Comparison of ENCODE assay signal across 8 mouse cellular contexts in the genomic region with DNA sequence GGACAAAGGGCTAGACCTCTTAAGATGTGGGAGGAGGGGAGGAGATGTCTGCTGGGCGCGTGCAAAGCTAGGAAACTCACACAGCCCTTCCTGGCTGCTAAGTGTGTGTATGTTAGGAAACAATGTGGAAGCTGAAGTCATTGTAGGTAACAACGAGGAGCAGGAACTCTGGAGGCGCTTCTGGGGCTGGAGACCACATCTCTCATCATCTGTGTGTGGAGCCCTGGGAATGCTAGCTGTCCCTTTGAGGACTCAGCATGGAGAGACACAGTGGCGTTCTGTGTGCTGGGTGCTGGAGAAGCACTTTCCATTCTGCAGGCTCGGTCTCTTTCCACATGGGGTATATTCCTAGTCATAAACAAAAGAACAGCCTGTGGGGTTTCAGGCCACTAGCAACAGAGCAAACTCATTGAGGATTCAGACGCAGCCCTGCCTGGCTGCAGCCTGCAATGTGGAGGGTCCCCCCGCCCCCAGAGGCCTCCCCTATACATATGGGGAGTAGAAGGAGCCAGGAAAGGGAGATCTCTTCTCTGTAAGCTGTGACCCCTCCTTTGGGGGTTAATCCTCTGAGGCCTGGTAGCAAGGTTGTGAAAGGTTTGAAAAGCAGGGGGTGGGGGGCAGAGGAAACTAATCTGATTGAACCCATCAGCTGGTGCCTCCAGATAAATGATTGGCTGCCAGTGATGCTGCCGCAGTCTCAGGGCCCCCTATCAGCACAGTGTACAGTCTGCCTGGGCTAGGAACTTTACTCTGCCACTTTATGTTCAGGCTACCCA. TPM values are rescaled to one million over a fixed set of nuclear protein-coding genes. Genes with fewer than 3 reads are reported as not detected.
DNase-seq lines count a peak whose midpoint lies in the region; ATAC-seq lines count a peak whose summit lies in the region.
"Had no signal": no experiment of that assay in that cellular context is flagged by ENCODE, and none has a peak within 500 bp of the region (broad histone marks: within the 10 kb centered on the region; RNA-seq: fewer than 3 reads in every experiment).

No protein-coding gene starts in this region.

- WGBS in hindbrain, embryonic 15.5 days = 7% methylated on average over 9 of the region's 9 CpGs
- WGBS in midbrain, embryonic 10.5 days = 3% methylated on average over 9 of the region's 9 CpGs

- 0 out of 2 replicates have a peak overlapping the region, but pooled peaks have one; percentile 25 for H3K9ac ChIP-seq in hindbrain, embryonic 15.5 days

- peak overlapping the region; percentile 68 for H3K27ac ChIP-seq in hindbrain, embryonic 15.5 days (replicated peaks)
- peak overlapping the region; percentile 94 for H3K27ac ChIP-seq in midbrain, embryonic 10.5 days (replicated peaks)

- no peaks in the 10 kb centered on the region for H3K36me3 ChIP-seq in hindbrain, embryonic 15.5 days
- peaks cover 49% of the 10 kb centered on the region for H3K36me3 ChIP-seq in midbrain, embryonic 10.5 days

- H3K4me2 ChIP-seq in hindbrain, embryonic 15.5 days = peak overlapping the region; percentile 31

- no peak overlapping the region for H3K4me3 ChIP-seq in hindbrain, embryonic 15.5 days
- peak overlapping the region; percentile 38 for H3K4me3 ChIP-seq in midbrain, embryonic 10.5 days

- H3K4me1 ChIP-seq in hindbrain, embryonic 15.5 days (replicated peaks) = peaks cover 14% of the 10 kb centered on the region
- H3K4me1 ChIP-seq in midbrain, embryonic 10.5 days = peaks cover 73% of the 10 kb centered on the region

- no peaks in the 10 kb centered on the region for H3K27me3 ChIP-seq in hindbrain, embryonic 15.5 days
- H3K27me3 ChIP-seq in midbrain, embryonic 10.5 days (ENCODE audit: low read depth, poor library complexity, severe bottlenecking) = no peaks in the 10 kb centered on the region

- H3K9me3 ChIP-seq in hindbrain, embryonic 15.5 days = no peaks in the 10 kb centered on the region
- H3K9me3 ChIP-seq in midbrain, embryonic 10.5 days (replicated peaks) = no peaks in the 10 kb centered on the region

- DNase-seq in 416B (ENCODE audit: low read depth) = peak; percentile 59
- DNase-seq in embryo, embryonic 10.5 days (ENCODE audit: low spot score) = peak; percentile 77
- DNase-seq in midbrain, embryonic 10.5 days (ENCODE audit: low spot score) = peak; percentile 87
- DNase-seq in urinary bladder, postnatal 10 days (ENCODE audit: low spot score) = no peak
- DNase-seq in cerebellum, postnatal 4 days (ENCODE audit: low spot score in 2 of 2) = no peak
- no peak for DNase-seq in adrenal gland, adult 18-20 months (ENCODE audit: low spot score in 2 of 2)
- DNase-seq: gastrocnemius, postnatal 25 days had no signal

- ATAC-seq in hindbrain, embryonic 15.5 days (ENCODE audit: low FRiP score, low read depth) = peak; percentile 79

RNA-seq across cellular contexts. Expression of gene 4933415A04Rik, which starts 11.3 kb away (rescaled TPM):
- 3.4 and 3.8 TPM in 2 replicates for polyA plus RNA-seq in hindbrain, embryonic 15.5 days (2015; fragmentation: Nextera tagmentation; extraction: Ambion mirVana)
- polyA plus RNA-seq in midbrain, embryonic 10.5 days (2016; fragmentation: Nextera tagmentation; extraction: Ambion mirVana) = 12.1 and 14.2 TPM in 2 replicates
- total RNA-seq in adrenal gland, adult 18-20 months (2021) = under 1 TPM; 0.43 to 0.48 TPM
- total RNA-seq: gastrocnemius, postnatal 25 days had no signal

RNA-seq across cellular contexts. Expression of gene Fabp6, which starts 25.8 kb away (rescaled TPM):
- polyA plus RNA-seq in hindbrain, embryonic 15.5 days (2015; fragmentation: Nextera tagmentation; extraction: Ambion mirVana) = not detected in 2 replicates
- polyA plus RNA-seq in midbrain, embryonic 10.5 days (2016; fragmentation: Nextera tagmentation; extraction: Ambion mirVana) = not detected in 2 replicates
- not detected for total RNA-seq in adrenal gland, adult 18-20 months (2021)
- total RNA-seq: gastrocnemius, postnatal 25 days had no signal

RNA-seq across cellular contexts. Expression of gene Ccnjl, which starts 47.0 kb away (rescaled TPM):
- polyA plus RNA-seq in hindbrain, embryonic 15.5 days (2015; fragmentation: Nextera tagmentation; extraction: Ambion mirVana) = 12.3 and 13.2 TPM in 2 replicates
- 40.3 and 41.3 TPM in 2 replicates for polyA plus RNA-seq in midbrain, embryonic 10.5 days (2016; fragmentation: Nextera tagmentation; extraction: Ambion mirVana)
- total RNA-seq in adrenal gland, adult 18-20 months (2021) = 1 to 10 TPM; 1.3 to 2.5 TPM

Comparison
In these comparisons a context has a peak if more than half of its experiments do, and no peak if none do; other contexts are left out.
1. DNase-seq: peak in 416B (single experiment), embryo, embryonic 10.5 days (single experiment) and midbrain, embryonic 10.5 days (single experiment); none in urinary bladder, postnatal 10 days (single experiment), cerebellum, postnatal 4 days (0 of 2) and adrenal gland, adult 18-20 months (0 of 2).